11 mouse cellular contexts compared by ENCODE assay signal in genomic region chr8:71692509-71692908, GRCm38 (mm10). TPM values are rescaled to one million over a fixed set of nuclear protein-coding genes. Genes with fewer than 3 reads are reported as not detected.
DNase-seq lines count a peak whose midpoint lies in the region; ATAC-seq lines count a peak whose summit lies in the region.
"Had no signal": no experiment of that assay in that cellular context is flagged by ENCODE, and none has a peak within 500 bp of the region (broad histone marks: within the 10 kb centered on the region; RNA-seq: fewer than 3 reads in every experiment).

No protein-coding gene starts in this region.

- H3K4me2 ChIP-seq in neural tube, embryonic 13.5 days: no peak overlapping the region
- peak overlapping the region; percentile 16; the same call in 1 of the 2 replicates for H3K4me2 ChIP-seq in forebrain, embryonic 14.5 days (ENCODE audit: low read length)
- no peak overlapping the region for H3K4me2 ChIP-seq in heart, embryonic 11.5 days

- no peak for ATAC-seq in neural tube, embryonic 13.5 days (ENCODE audit: low read depth)
- ATAC-seq in forebrain, embryonic 14.5 days: 0 out of 2 replicates have a peak, but pooled peaks have one; percentile 21
- ATAC-seq in megakaryocyte-erythroid progenitor cell, adult 5-6 weeks (replicated peaks; ENCODE audit: low FRiP score, low TSS enrichment, poor library complexity, severe bottlenecking): peak; percentile 45; the same call in 1 of the 2 replicates
- ATAC-seq in heart, embryonic 11.5 days (replicated peaks; ENCODE audit: insufficient number of reproducible peaks, low FRiP score, low TSS enrichment): no peak
- no peak for ATAC-seq in erythroblast, adult 5-6 weeks (replicated peaks; ENCODE audit: low FRiP score, poor library complexity, severe bottlenecking)

- H3K36me3 ChIP-seq in neural tube, embryonic 13.5 days: no peaks in the 10 kb centered on the region
- H3K36me3 ChIP-seq in forebrain, embryonic 14.5 days (ENCODE audit: control insufficient read depth, insufficient read depth, low read length): no peaks in the 10 kb centered on the region
- H3K36me3 ChIP-seq in heart, embryonic 11.5 days (ENCODE audit: control insufficient read depth, insufficient read depth, low read length): no peaks in the 10 kb centered on the region

- no peak overlapping the region for H3K9ac ChIP-seq in neural tube, embryonic 13.5 days
- no peak overlapping the region for H3K9ac ChIP-seq in forebrain, embryonic 14.5 days (ENCODE audit: low read length)
- H3K9ac ChIP-seq in heart, embryonic 11.5 days (ENCODE audit: low read depth, low read length): no peak overlapping the region
- H3K9ac ChIP-seq: liver, embryonic 14.5 days had no signal

- DNase-seq in neural tube, embryonic 10.5 days (ENCODE audit: extremely low spot score, low spot score): no peak
- no peak for DNase-seq in forebrain, embryonic 14.5 days (ENCODE audit: low spot score)
- peak; percentile 60 for DNase-seq in thymus, postnatal 25 days
- DNase-seq in adipocyte (ENCODE audit: low spot score): no peak
- DNase-seq: gastrocnemius, postnatal 10 days; kidney, postnatal 14 days had no signal

- H3K27ac ChIP-seq in neural tube, embryonic 13.5 days (replicated peaks): no peak overlapping the region
- H3K27ac ChIP-seq in forebrain, embryonic 14.5 days (ENCODE audit: low read depth, low read length): no peak overlapping the region
- no peak overlapping the region for H3K27ac ChIP-seq in heart, embryonic 11.5 days (ENCODE audit: low read depth, low read length)
- H3K27ac ChIP-seq: liver, embryonic 14.5 days had no signal

- no peaks in the 10 kb centered on the region for H3K9me3 ChIP-seq in neural tube, embryonic 13.5 days
- no peaks in the 10 kb centered on the region for H3K9me3 ChIP-seq in forebrain, embryonic 14.5 days (replicated peaks; ENCODE audit: control insufficient read depth, low read length)
- no peaks in the 10 kb centered on the region for H3K9me3 ChIP-seq in heart, embryonic 11.5 days (replicated peaks; ENCODE audit: control insufficient read depth, low read length)

- H3K4me1 ChIP-seq in neural tube, embryonic 13.5 days (replicated peaks): peaks cover 17% of the 10 kb centered on the region
- H3K4me1 ChIP-seq in forebrain, embryonic 14.5 days (ENCODE audit: control insufficient read depth, insufficient read depth, low read length): no peaks in the 10 kb centered on the region
- peaks cover 7% of the 10 kb centered on the region; the same call in 1 of the 2 replicates for H3K4me1 ChIP-seq in heart, embryonic 11.5 days (ENCODE audit: control insufficient read depth, insufficient read depth, low read length)

- 4% methylated on average over 30 of the region's 30 CpGs for WGBS in neural tube, embryonic 13.5 days
- 4% methylated on average over 30 of the region's 30 CpGs for WGBS in forebrain, embryonic 14.5 days
- 8% methylated on average over 30 of the region's 30 CpGs for WGBS in heart, embryonic 11.5 days (ENCODE audit: insufficient replicate concordance)

- H3K4me3 ChIP-seq in neural tube, embryonic 13.5 days: 0 out of 2 replicates have a peak overlapping the region, but pooled peaks have one; percentile 2
- H3K4me3 ChIP-seq in forebrain, embryonic 14.5 days (ENCODE audit: low read depth, low read length): no peak overlapping the region
- no peak overlapping the region for H3K4me3 ChIP-seq in heart, embryonic 11.5 days (ENCODE audit: low read depth, low read length)

- H3K27me3 ChIP-seq in neural tube, embryonic 13.5 days: peaks cover 97% of the 10 kb centered on the region
- H3K27me3 ChIP-seq in forebrain, embryonic 14.5 days (replicated peaks; ENCODE audit: control insufficient read depth, insufficient read depth, low read length): peaks cover 78% of the 10 kb centered on the region
- H3K27me3 ChIP-seq in heart, embryonic 11.5 days (ENCODE audit: control insufficient read depth, insufficient read depth, low read length): peaks cover 82% of the 10 kb centered on the region

RNA-seq across cellular contexts. Expression of gene Insl3, which starts 3.5 kb away (rescaled TPM):
- polyA plus RNA-seq in neural tube, embryonic 13.5 days (2015; fragmentation: Nextera tagmentation; extraction: Ambion mirVana): 0.46 and 1.0 TPM in 2 replicates
- polyA plus RNA-seq in forebrain, embryonic 14.5 days (2014; fragmentation: Nextera tagmentation; extraction: Ambion mirVana): 0.63 TPM in 1 of 2 replicates, not detected in the other
- 6.4 and 17.6 TPM in 2 replicates for total RNA-seq in megakaryocyte-erythroid progenitor cell, adult 5-6 weeks (2014; fragmentation: Nextera tagmentation)
- 0.88 and 4.8 TPM in 2 replicates for total RNA-seq in megakaryocyte-erythroid progenitor cell, adult 5-6 weeks (2017)
- polyA plus RNA-seq in heart, embryonic 11.5 days (2014; fragmentation: Nextera tagmentation; extraction: Ambion mirVana): 0.61 and 0.89 TPM in 2 replicates
- 8.5 TPM in 1 of 2 replicates, not detected in the other for total RNA-seq in erythroblast, adult 5-6 weeks (2015; ENCODE audit: low replicate concordance)
- not detected in 2 replicates for total RNA-seq in erythroblast, adult 5-6 weeks (2017; ENCODE audit: low replicate concordance)

RNA-seq across cellular contexts. Expression of gene B3gnt3, which starts 9.1 kb away (rescaled TPM):
- 0.42 and 0.59 TPM in 2 replicates for polyA plus RNA-seq in neural tube, embryonic 13.5 days (2015; fragmentation: Nextera tagmentation; extraction: Ambion mirVana)
- polyA plus RNA-seq in forebrain, embryonic 14.5 days (2014; fragmentation: Nextera tagmentation; extraction: Ambion mirVana): 0.10 and 0.22 TPM in 2 replicates
- 0.42 and 0.79 TPM in 2 replicates for total RNA-seq in megakaryocyte-erythroid progenitor cell, adult 5-6 weeks (2014; fragmentation: Nextera tagmentation)
- 0.30 and 0.99 TPM in 2 replicates for total RNA-seq in megakaryocyte-erythroid progenitor cell, adult 5-6 weeks (2017)
- polyA plus RNA-seq in heart, embryonic 11.5 days (2014; fragmentation: Nextera tagmentation; extraction: Ambion mirVana): 1.4 and 1.8 TPM in 2 replicates
- total RNA-seq in erythroblast, adult 5-6 weeks (2015; ENCODE audit: low replicate concordance): 6.1 and 16.5 TPM in 2 replicates
- 11.2 and 12.9 TPM in 2 replicates for total RNA-seq in erythroblast, adult 5-6 weeks (2017; ENCODE audit: low replicate concordance)

RNA-seq across cellular contexts. Expression of gene Jak3, which starts 16.4 kb away (rescaled TPM):
- 3.9 and 4.0 TPM in 2 replicates for polyA plus RNA-seq in neural tube, embryonic 13.5 days (2015; fragmentation: Nextera tagmentation; extraction: Ambion mirVana)
- 1.4 and 2.1 TPM in 2 replicates for polyA plus RNA-seq in forebrain, embryonic 14.5 days (2014; fragmentation: Nextera tagmentation; extraction: Ambion mirVana)
- total RNA-seq in megakaryocyte-erythroid progenitor cell, adult 5-6 weeks (2014; fragmentation: Nextera tagmentation): 5.2 and 10.4 TPM in 2 replicates
- total RNA-seq in megakaryocyte-erythroid progenitor cell, adult 5-6 weeks (2017): 1.8 and 4.5 TPM in 2 replicates
- polyA plus RNA-seq in heart, embryonic 11.5 days (2014; fragmentation: Nextera tagmentation; extraction: Ambion mirVana): 4.9 and 5.3 TPM in 2 replicates
- 1.2 and 1.9 TPM in 2 replicates for total RNA-seq in erythroblast, adult 5-6 weeks (2015; ENCODE audit: low replicate concordance)
- total RNA-seq in erythroblast, adult 5-6 weeks (2017; ENCODE audit: low replicate concordance): 0.43 and 1.4 TPM in 2 replicates

RNA-seq across cellular contexts. Expression of gene Unc13a, which starts 21.0 kb away (rescaled TPM):
- polyA plus RNA-seq in neural tube, embryonic 13.5 days (2015; fragmentation: Nextera tagmentation; extraction: Ambion mirVana): 16.6 and 17.7 TPM in 2 replicates
- polyA plus RNA-seq in forebrain, embryonic 14.5 days (2014; fragmentation: Nextera tagmentation; extraction: Ambion mirVana): 13.9 and 16.7 TPM in 2 replicates
- 0.26 and 0.64 TPM in 2 replicates for total RNA-seq in megakaryocyte-erythroid progenitor cell, adult 5-6 weeks (2014; fragmentation: Nextera tagmentation)
- total RNA-seq in megakaryocyte-erythroid progenitor cell, adult 5-6 weeks (2017): 0.27 TPM in 1 of 2 replicates, not detected in the other
- polyA plus RNA-seq in heart, embryonic 11.5 days (2014; fragmentation: Nextera tagmentation; extraction: Ambion mirVana): 0.63 and 0.65 TPM in 2 replicates
- not detected in 2 replicates for total RNA-seq in erythroblast, adult 5-6 weeks (2015; ENCODE audit: low replicate concordance)
- 0.17 and 2.4 TPM in 2 replicates for total RNA-seq in erythroblast, adult 5-6 weeks (2017; ENCODE audit: low replicate concordance)

RNA-seq across cellular contexts. Expression of gene Fcho1, which starts 33.0 kb away (rescaled TPM):
- polyA plus RNA-seq in neural tube, embryonic 13.5 days (2015; fragmentation: Nextera tagmentation; extraction: Ambion mirVana): 54.2 and 55.0 TPM in 2 replicates
- 38.6 and 47.4 TPM in 2 replicates for polyA plus RNA-seq in forebrain, embryonic 14.5 days (2014; fragmentation: Nextera tagmentation; extraction: Ambion mirVana)
- 183 and 235 TPM in 2 replicates for total RNA-seq in megakaryocyte-erythroid progenitor cell, adult 5-6 weeks (2014; fragmentation: Nextera tagmentation)
- total RNA-seq in megakaryocyte-erythroid progenitor cell, adult 5-6 weeks (2017): 68.1 and 88.4 TPM in 2 replicates
- polyA plus RNA-seq in heart, embryonic 11.5 days (2014; fragmentation: Nextera tagmentation; extraction: Ambion mirVana): 0.83 and 1.2 TPM in 2 replicates
- 20.2 and 26.5 TPM in 2 replicates for total RNA-seq in erythroblast, adult 5-6 weeks (2015; ENCODE audit: low replicate concordance)
- 44.8 and 52.8 TPM in 2 replicates for total RNA-seq in erythroblast, adult 5-6 weeks (2017; ENCODE audit: low replicate concordance)

Comparison
In these comparisons a context has a peak if more than half of its experiments do, and no peak if none do; other contexts are left out.
1. ATAC-seq: peak in forebrain, embryonic 14.5 days (single experiment) and megakaryocyte-erythroid progenitor cell, adult 5-6 weeks (single experiment); none in neural tube, embryonic 13.5 days (single experiment), heart, embryonic 11.5 days (single experiment) and erythroblast, adult 5-6 weeks (single experiment).